Comparison of ENCODE assay signal across 25 mouse cellular contexts in the genomic region with DNA sequence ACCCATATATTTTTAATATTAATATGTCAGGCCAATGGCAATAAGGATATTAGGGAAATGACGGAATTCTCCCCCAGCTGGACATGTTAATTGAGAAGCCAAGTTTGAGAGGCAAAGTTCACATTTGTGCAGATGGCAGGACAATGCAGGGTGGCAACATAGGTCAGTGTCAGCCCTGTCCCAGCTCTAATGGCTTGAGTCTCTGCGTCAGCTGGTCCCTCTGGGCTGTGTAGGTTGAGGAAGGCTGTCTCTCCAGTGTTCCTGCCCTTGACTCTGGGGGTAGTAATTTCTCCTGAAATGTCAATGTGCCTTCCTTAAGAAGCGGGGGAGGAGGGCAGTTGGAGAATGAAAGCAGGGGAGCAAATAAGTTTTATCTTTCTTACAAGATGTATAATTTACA.
DNase-seq lines count a peak whose midpoint lies in the region; ATAC-seq lines count a peak whose summit lies in the region.
"Had no signal": no experiment of that assay in that cellular context is flagged by ENCODE, and none has a peak within 500 bp of the region (broad histone marks: within the 10 kb centered on the region; RNA-seq: fewer than 3 reads in every experiment).

No protein-coding gene starts in this region.

- WGBS in kidney, embryonic 15.5 days, result 34% methylated on average over 3 of the region's 3 CpGs
- WGBS in midbrain, embryonic 11.5 days, result 74% methylated on average over 3 of the region's 3 CpGs
- 77% methylated on average over 3 of the region's 3 CpGs for WGBS in midbrain, embryonic 16.5 days

- H3K4me2 ChIP-seq in kidney, embryonic 15.5 days, result no peak overlapping the region
- no peak overlapping the region for H3K4me2 ChIP-seq in midbrain, embryonic 11.5 days
- H3K4me2 ChIP-seq in midbrain, embryonic 16.5 days (ENCODE audit: low read length), result no peak overlapping the region
- H3K4me2 ChIP-seq: forebrain, embryonic 13.5 days; heart, embryonic 13.5 days; hindbrain, embryonic 14.5 days had no signal

- no peak overlapping the region for H3K4me3 ChIP-seq in kidney, embryonic 15.5 days (replicated peaks)
- no peak overlapping the region for H3K4me3 ChIP-seq in midbrain, embryonic 11.5 days (ENCODE audit: low read depth, low read length)
- H3K4me3 ChIP-seq in midbrain, embryonic 16.5 days (ENCODE audit: low read depth, low read length), result no peak overlapping the region
- H3K4me3 ChIP-seq: forebrain, embryonic 10.5 days; forebrain, embryonic 13.5 days; heart, adult 2 months; heart, embryonic 10.5 days; heart, embryonic 13.5 days had no signal

- no peak overlapping the region for H3K9ac ChIP-seq in kidney, embryonic 15.5 days
- H3K9ac ChIP-seq in midbrain, embryonic 11.5 days (ENCODE audit: low read length), result no peak overlapping the region
- H3K9ac ChIP-seq in midbrain, embryonic 16.5 days (ENCODE audit: low read depth, low read length), result no peak overlapping the region
- H3K9ac ChIP-seq: forebrain, embryonic 13.5 days; heart, embryonic 13.5 days; hindbrain, embryonic 14.5 days had no signal

- no peaks in the 10 kb centered on the region for H3K9me3 ChIP-seq in kidney, embryonic 15.5 days (replicated peaks)
- no peaks in the 10 kb centered on the region for H3K9me3 ChIP-seq in midbrain, embryonic 11.5 days (ENCODE audit: control insufficient read depth, low read length)
- no peaks in the 10 kb centered on the region for H3K9me3 ChIP-seq in midbrain, embryonic 16.5 days (replicated peaks; ENCODE audit: control insufficient read depth, low read length, poor library complexity, severe bottlenecking)
- H3K9me3 ChIP-seq: forebrain, embryonic 10.5 days; forebrain, embryonic 13.5 days; heart, embryonic 10.5 days; heart, embryonic 13.5 days had no signal

- no peak overlapping the region for H3K27ac ChIP-seq in kidney, embryonic 15.5 days
- no peak overlapping the region for H3K27ac ChIP-seq in midbrain, embryonic 11.5 days (ENCODE audit: low read depth, low read length)
- no peak overlapping the region for H3K27ac ChIP-seq in midbrain, embryonic 16.5 days (ENCODE audit: low read length)
- H3K27ac ChIP-seq: forebrain, embryonic 10.5 days; forebrain, embryonic 13.5 days; heart, adult 2 months; heart, embryonic 10.5 days; heart, embryonic 13.5 days; hindbrain, embryonic 14.5 days had no signal

- DNase-seq in embryo, embryonic 10 days (ENCODE audit: low spot score), result peak; percentile 17
- no peak for DNase-seq in embryo, embryonic 9.5 days (ENCODE audit: extremely low spot score)
- DNase-seq in kidney, adult 8-10 months, result no peak
- DNase-seq in midbrain, embryonic 11.5 days (ENCODE audit: low spot score, missing footprints), result no peak
- DNase-seq in mesoderm, embryonic 11.5 days (ENCODE audit: low read depth, low spot score), result peak; percentile 23
- no peak for DNase-seq in heart, postnatal 25 days (ENCODE audit: low spot score)
- DNase-seq: adrenal gland, adult 8-10 months; adrenal gland, postnatal 25 days; cerebellum, adult 11-12 months; cerebellum, adult 8-10 months; cerebellum, postnatal 10 days; cerebellum, postnatal 36 days; gastrocnemius, postnatal 10 days; gastrocnemius, postnatal 36 days; heart, adult 2 months; heart, postnatal 14 days had no signal

- intact Hi-C loops in heart, postnatal 25 days (cut with DNase I), result no loop called here

- no peaks in the 10 kb centered on the region for H3K36me3 ChIP-seq in kidney, embryonic 15.5 days
- H3K36me3 ChIP-seq in midbrain, embryonic 11.5 days (ENCODE audit: control insufficient read depth, insufficient read depth, low read length), result no peaks in the 10 kb centered on the region
- H3K36me3 ChIP-seq in midbrain, embryonic 16.5 days (ENCODE audit: control insufficient read depth, insufficient read depth, low read length), result no peaks in the 10 kb centered on the region
- H3K36me3 ChIP-seq: forebrain, embryonic 10.5 days; heart, embryonic 10.5 days; heart, embryonic 13.5 days had no signal

- H3K27me3 ChIP-seq in kidney, embryonic 15.5 days, result no peaks in the 10 kb centered on the region
- H3K27me3 ChIP-seq in midbrain, embryonic 11.5 days (ENCODE audit: control insufficient read depth, insufficient read depth, low read length), result no peaks in the 10 kb centered on the region
- H3K27me3 ChIP-seq in midbrain, embryonic 16.5 days (ENCODE audit: control insufficient read depth, insufficient read depth, low read depth, low read length), result no peaks in the 10 kb centered on the region
- H3K27me3 ChIP-seq: heart, embryonic 13.5 days had no signal

- ATAC-seq in kidney, embryonic 15.5 days (replicated peaks; ENCODE audit: low FRiP score), result peak; percentile 70; the same call in 1 of the 2 replicates
- ATAC-seq in midbrain, embryonic 11.5 days (ENCODE audit: low FRiP score), result peak; percentile 69; the same call in 1 of the 2 replicates
- ATAC-seq in midbrain, embryonic 16.5 days, result no peak
- ATAC-seq: activated CD4-positive, CD25-positive, alpha-beta regulatory T cell, adult 4 months; forebrain, embryonic 13.5 days; forebrain, embryonic 16.5 days had no signal

- no peaks in the 10 kb centered on the region for H3K4me1 ChIP-seq in kidney, embryonic 15.5 days
- H3K4me1 ChIP-seq in midbrain, embryonic 11.5 days (ENCODE audit: control insufficient read depth, insufficient read depth, low read length), result no peaks in the 10 kb centered on the region
- no peaks in the 10 kb centered on the region for H3K4me1 ChIP-seq in midbrain, embryonic 16.5 days (ENCODE audit: control insufficient read depth, insufficient read depth, low read length)
- H3K4me1 ChIP-seq: forebrain, embryonic 10.5 days; forebrain, embryonic 13.5 days; heart, embryonic 10.5 days; heart, embryonic 13.5 days had no signal

Comparison
In these comparisons a context has a peak if more than half of its experiments do, and no peak if none do; other contexts are left out.
1. DNase-seq: peak in embryo, embryonic 10 days (single experiment) and mesoderm, embryonic 11.5 days (single experiment); none in embryo, embryonic 9.5 days (single experiment), kidney, adult 8-10 months (0 of 2), midbrain, embryonic 11.5 days (single experiment) and heart, postnatal 25 days (single experiment).